Mouse (Mus musculus) liver, embryonic 14.5 days (tissue): ENCODE measurements around the gene Zgpat.

Experiments
- CTCF ChIP-seq: IDR thresholded peaks from 2 replicates; pipeline ENCODE4 v1.5.1; 2016; ENCODE audit warnings: antibody characterized with exemption, low read depth, control low read depth
- EP300 ChIP-seq: IDR thresholded peaks from 2 replicates; pipeline ENCODE4 v1.6.1; 2016; ENCODE audit warnings: antibody characterized with exemption, low read depth

- TF ChIP-seq CTCF (no peak), EP300 (no peak)
Measured at GRCm38 (mm10) chr2:181384463-181384862, 19.7 kb downstream of the Zgpat start.
